11 mouse cellular contexts compared by ENCODE assay signal in the genomic region with DNA sequence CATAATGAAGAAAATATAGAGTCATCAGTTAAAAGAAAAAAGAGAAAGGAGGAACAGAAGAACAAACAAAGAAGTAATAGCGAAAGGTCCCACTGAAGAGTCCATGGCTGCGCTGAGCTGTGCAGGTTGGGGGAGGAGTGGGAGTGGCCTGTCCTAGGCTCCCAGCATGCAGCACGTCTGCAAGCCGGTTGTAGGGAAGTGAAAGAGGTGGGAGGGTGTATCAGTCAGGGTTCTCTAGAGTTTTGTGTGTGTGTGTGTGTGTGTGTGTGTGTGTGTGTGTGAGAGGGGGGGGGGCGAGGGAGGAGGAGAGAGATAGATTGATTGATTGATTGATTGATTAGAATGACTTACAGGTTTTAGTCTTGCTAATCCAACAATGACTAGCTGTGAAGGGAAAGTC. TPM values are rescaled to one million over a fixed set of nuclear protein-coding genes. Genes with fewer than 3 reads are reported as not detected.
DNase-seq lines count a peak whose midpoint lies in the region; ATAC-seq and TF ChIP-seq lines count a peak whose summit lies in the region.
"Had no signal": no experiment of that assay in that cellular context is flagged by ENCODE, and none has a peak within 500 bp of the region (broad histone marks: within the 10 kb centered on the region; RNA-seq: fewer than 3 reads in every experiment).

No protein-coding gene starts in this region.

- H3K4me3 ChIP-seq in stomach, postnatal 0 days (ENCODE audit: low read depth, low read length): no peak overlapping the region
- H3K4me3 ChIP-seq in heart, embryonic 12.5 days: no peak overlapping the region
- H3K4me3 ChIP-seq: limb, embryonic 13.5 days had no signal

- DNase-seq in thymus, postnatal 4 days: peak; percentile 31
- DNase-seq in thymus, postnatal 36 days: no peak
- DNase-seq in stomach, postnatal 0 days (ENCODE audit: low spot score): peak; percentile 34
- no peak for DNase-seq in adrenal gland, postnatal 36 days
- no peak for DNase-seq in embryo, embryonic 9.5 days (ENCODE audit: extremely low spot score)
- DNase-seq: cerebellum, adult 9-11 months; kidney, adult 18-20 months had no signal

- peak; percentile 82 for ATAC-seq in granulocyte monocyte progenitor cell, adult 5-6 weeks (replicated peaks; ENCODE audit: poor library complexity, severe bottlenecking)
- ATAC-seq in megakaryocyte, adult 5-6 weeks (ENCODE audit: poor library complexity, severe bottlenecking): peak; percentile 87
- peak; percentile 57; the same call in 1 of the 2 replicates for ATAC-seq in stomach, postnatal 0 days (ENCODE audit: low FRiP score, low TSS enrichment)
- ATAC-seq in heart, embryonic 12.5 days (ENCODE audit: insufficient number of reproducible peaks, low FRiP score): no peak

- no peaks in the 10 kb centered on the region for H3K4me1 ChIP-seq in stomach, postnatal 0 days (replicated peaks; ENCODE audit: control insufficient read depth, insufficient read depth)
- peaks cover 24% of the 10 kb centered on the region for H3K4me1 ChIP-seq in heart, embryonic 12.5 days (replicated peaks)

- no peaks in the 10 kb centered on the region for H3K27me3 ChIP-seq in stomach, postnatal 0 days (ENCODE audit: control insufficient read depth, insufficient read depth, low read length)
- H3K27me3 ChIP-seq in heart, embryonic 12.5 days (replicated peaks): no peaks in the 10 kb centered on the region
- H3K27me3 ChIP-seq: limb, embryonic 13.5 days had no signal

- no peak overlapping the region for H3K4me2 ChIP-seq in stomach, postnatal 0 days (replicated peaks; ENCODE audit: low read depth)
- no peak overlapping the region for H3K4me2 ChIP-seq in heart, embryonic 12.5 days
- H3K4me2 ChIP-seq: limb, embryonic 13.5 days had no signal

- no peak overlapping the region for H3K27ac ChIP-seq in stomach, postnatal 0 days (replicated peaks)
- no peak overlapping the region for H3K27ac ChIP-seq in heart, embryonic 12.5 days (ENCODE audit: poor library complexity, severe bottlenecking)
- H3K27ac ChIP-seq: limb, embryonic 13.5 days had no signal

- 58% methylated on average over 5 of the region's 5 CpGs for WGBS in stomach, postnatal 0 days
- WGBS in heart, embryonic 12.5 days: 62% methylated on average over 4 of the region's 5 CpGs

- peaks cover 15% of the 10 kb centered on the region for H3K36me3 ChIP-seq in stomach, postnatal 0 days (ENCODE audit: control insufficient read depth, insufficient read depth, low read length)
- peaks cover 55% of the 10 kb centered on the region for H3K36me3 ChIP-seq in heart, embryonic 12.5 days

- H3K9ac ChIP-seq in stomach, postnatal 0 days (ENCODE audit: low read length): no peak overlapping the region
- no peak overlapping the region for H3K9ac ChIP-seq in heart, embryonic 12.5 days
- H3K9ac ChIP-seq: limb, embryonic 13.5 days had no signal

- no peaks in the 10 kb centered on the region for H3K9me3 ChIP-seq in stomach, postnatal 0 days (ENCODE audit: control insufficient read depth, low read length)
- H3K9me3 ChIP-seq in heart, embryonic 12.5 days (replicated peaks): no peaks in the 10 kb centered on the region
- H3K9me3 ChIP-seq: limb, embryonic 13.5 days had no signal

- no peak for TF ChIP-seq EP300 in stomach, postnatal 0 days (optimal IDR thresholded peaks at IDR 0.05)

- TF ChIP-seq CTCF in stomach, postnatal 0 days (IDR thresholded peaks at IDR 0.05; ENCODE audit: low read depth): no peak

RNA-seq across cellular contexts. Expression of a gene that starts 21.9 kb away (rescaled TPM):
- total RNA-seq in granulocyte monocyte progenitor cell, adult 5-6 weeks (2014; fragmentation: Nextera tagmentation): 28.3 and 33.5 TPM in 2 replicates
- total RNA-seq in granulocyte monocyte progenitor cell, adult 5-6 weeks (2017): 16.6 and 21.6 TPM in 2 replicates
- total RNA-seq in megakaryocyte, adult 5-6 weeks (2015): 30.4 and 33.0 TPM in 2 replicates
- 32.1 and 41.0 TPM in 2 replicates for total RNA-seq in megakaryocyte, adult 5-6 weeks (2017)
- 43.0 and 44.0 TPM in 2 replicates for polyA plus RNA-seq in stomach, postnatal 0 days (2015; fragmentation: Nextera tagmentation; extraction: Ambion mirVana)
- total RNA-seq in adrenal gland, postnatal 36 days (2021): 10 to 100 TPM; 72.9 to 79.3 TPM
- polyA plus RNA-seq in heart, embryonic 12.5 days (2016; fragmentation: Nextera tagmentation; extraction: Ambion mirVana): 114 and 116 TPM in 2 replicates

RNA-seq across cellular contexts. Expression of a gene that starts 27.9 kb away (rescaled TPM):
- total RNA-seq in granulocyte monocyte progenitor cell, adult 5-6 weeks (2014; fragmentation: Nextera tagmentation): 37.0 and 39.8 TPM in 2 replicates
- total RNA-seq in granulocyte monocyte progenitor cell, adult 5-6 weeks (2017): 11.4 and 14.1 TPM in 2 replicates
- 32.1 and 34.6 TPM in 2 replicates for total RNA-seq in megakaryocyte, adult 5-6 weeks (2015)
- total RNA-seq in megakaryocyte, adult 5-6 weeks (2017): 11.3 and 18.3 TPM in 2 replicates
- polyA plus RNA-seq in stomach, postnatal 0 days (2015; fragmentation: Nextera tagmentation; extraction: Ambion mirVana): 32.1 and 40.0 TPM in 2 replicates
- 10 to 100 TPM; 29.2 to 36.1 TPM for total RNA-seq in adrenal gland, postnatal 36 days (2021)
- polyA plus RNA-seq in heart, embryonic 12.5 days (2016; fragmentation: Nextera tagmentation; extraction: Ambion mirVana): 26.8 and 27.1 TPM in 2 replicates

RNA-seq across cellular contexts. Expression of a gene that starts 30.6 kb away (rescaled TPM):
- total RNA-seq in granulocyte monocyte progenitor cell, adult 5-6 weeks (2014; fragmentation: Nextera tagmentation): 45.1 and 51.5 TPM in 2 replicates
- total RNA-seq in granulocyte monocyte progenitor cell, adult 5-6 weeks (2017): 13.2 and 15.8 TPM in 2 replicates
- 16.7 and 22.9 TPM in 2 replicates for total RNA-seq in megakaryocyte, adult 5-6 weeks (2015)
- 10.2 and 14.0 TPM in 2 replicates for total RNA-seq in megakaryocyte, adult 5-6 weeks (2017)
- 92.9 and 93.6 TPM in 2 replicates for polyA plus RNA-seq in stomach, postnatal 0 days (2015; fragmentation: Nextera tagmentation; extraction: Ambion mirVana)
- 10 to 100 TPM; 54.6 to 74.1 TPM for total RNA-seq in adrenal gland, postnatal 36 days (2021)
- 92.3 and 97.3 TPM in 2 replicates for polyA plus RNA-seq in heart, embryonic 12.5 days (2016; fragmentation: Nextera tagmentation; extraction: Ambion mirVana)

RNA-seq across cellular contexts. Expression of a gene that starts 56.0 kb away (rescaled TPM):
- total RNA-seq in granulocyte monocyte progenitor cell, adult 5-6 weeks (2014; fragmentation: Nextera tagmentation): 34.2 and 72.9 TPM in 2 replicates
- 19.3 and 34.8 TPM in 2 replicates for total RNA-seq in granulocyte monocyte progenitor cell, adult 5-6 weeks (2017)
- total RNA-seq in megakaryocyte, adult 5-6 weeks (2015): 13.7 and 15.0 TPM in 2 replicates
- 15.6 and 19.0 TPM in 2 replicates for total RNA-seq in megakaryocyte, adult 5-6 weeks (2017)
- polyA plus RNA-seq in stomach, postnatal 0 days (2015; fragmentation: Nextera tagmentation; extraction: Ambion mirVana): 21.6 and 22.7 TPM in 2 replicates
- 10 to 100 TPM; 31.2 to 42.2 TPM for total RNA-seq in adrenal gland, postnatal 36 days (2021)
- polyA plus RNA-seq in heart, embryonic 12.5 days (2016; fragmentation: Nextera tagmentation; extraction: Ambion mirVana): 34.4 and 34.8 TPM in 2 replicates

Comparison
In these comparisons a context has a peak if more than half of its experiments do, and no peak if none do; other contexts are left out.
1. DNase-seq: peak in thymus, postnatal 4 days (single experiment) and stomach, postnatal 0 days (single experiment); none in thymus, postnatal 36 days (0 of 2), adrenal gland, postnatal 36 days (0 of 2) and embryo, embryonic 9.5 days (single experiment).